Comparison of ENCODE assay signal across 13 mouse cellular contexts in the genomic region with DNA sequence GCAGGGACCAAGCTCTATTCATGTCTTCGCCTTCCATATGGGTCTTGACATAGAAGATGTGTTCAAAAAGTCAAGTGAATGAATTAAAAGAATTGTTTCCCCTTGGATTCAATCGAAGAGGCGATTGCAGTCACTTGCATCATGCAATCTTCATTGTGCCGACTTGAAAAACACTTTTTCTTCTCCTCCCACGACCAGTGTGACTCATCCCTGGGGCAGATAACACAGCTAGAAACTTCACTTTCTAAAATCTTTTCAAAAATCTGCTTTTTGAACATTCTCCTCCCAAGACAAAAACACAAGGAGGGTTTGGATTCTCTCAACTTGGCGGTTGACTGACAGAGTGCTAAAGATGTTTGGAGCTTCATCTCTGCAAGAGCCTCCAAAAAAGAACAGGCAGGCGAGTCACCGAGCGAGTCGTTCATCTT.
DNase-seq lines count a peak whose midpoint lies in the region; TF ChIP-seq lines count a peak whose summit lies in the region.
"Had no signal": no experiment of that assay in that cellular context is flagged by ENCODE, and none has a peak within 500 bp of the region (broad histone marks: within the 10 kb centered on the region; RNA-seq: fewer than 3 reads in every experiment).

No protein-coding gene starts in this region.

- peak overlapping the region; percentile 22; the same call in 1 of the 2 replicates for H3K4me3 ChIP-seq in testis, adult 2 months (ENCODE audit: control insufficient read depth, low read depth, low read length)
- H3K4me3 ChIP-seq in cortical plate, adult 2 months (ENCODE audit: insufficient read depth, low read length) = no peak overlapping the region
- no peak overlapping the region for H3K4me3 ChIP-seq in lung, adult 2 months (replicated peaks; ENCODE audit: extremely low read depth, low read depth, low read length)
- H3K4me3 ChIP-seq: embryonic facial prominence, embryonic 12.5 days; forebrain, embryonic 13.5 days had no signal

- DNase-seq in frontal cortex, postnatal 36 days (ENCODE audit: low spot score in 2 of 2) = peak; percentile 50 to 70
- no peak for DNase-seq in frontal cortex, postnatal 25 days (ENCODE audit: low spot score in 2 of 2)
- no peak for DNase-seq in testis, postnatal 14 days (ENCODE audit: low spot score)
- DNase-seq in thymus, postnatal 25 days = no peak
- no peak for DNase-seq in cerebellum, postnatal 4 days (ENCODE audit: low spot score in 2 of 2)
- DNase-seq in lung, adult 2 months = no peak
- DNase-seq: cerebellum, adult 9-11 months; liver; thymus, adult 2 months had no signal

- H3K27me3 ChIP-seq in testis, adult 2 months (ENCODE audit: control insufficient read depth, insufficient read depth, low read length) = no peaks in the 10 kb centered on the region

- no peak overlapping the region for H3K27ac ChIP-seq in testis, adult 2 months (ENCODE audit: control insufficient read depth, insufficient read depth, low read depth, low read length)
- H3K27ac ChIP-seq in cortical plate, adult 2 months (ENCODE audit: insufficient read depth, low read length) = peak overlapping the region; percentile 12; the same call in 1 of the 2 replicates
- H3K27ac ChIP-seq: embryonic facial prominence, embryonic 12.5 days; forebrain, embryonic 13.5 days had no signal

- H3K4me1 ChIP-seq in testis, adult 2 months (ENCODE audit: control insufficient read depth, insufficient read depth, low read length) = no peaks in the 10 kb centered on the region
- peaks cover 9% of the 10 kb centered on the region for H3K4me1 ChIP-seq in cortical plate, adult 2 months (ENCODE audit: control insufficient read depth, insufficient read depth, low read length)
- H3K4me1 ChIP-seq in lung, adult 2 months (ENCODE audit: control insufficient read depth, insufficient read depth, low read length) = no peaks in the 10 kb centered on the region

- H3K36me3 ChIP-seq in testis, adult 2 months (ENCODE audit: control insufficient read depth, insufficient read depth, low read length) = no peaks in the 10 kb centered on the region
- H3K36me3 ChIP-seq: embryonic facial prominence, embryonic 12.5 days had no signal

- 62% methylated on average over 10 of the region's 10 CpGs for WGBS in lung, adult 2 months

- no peak for TF ChIP-seq POLR2A in testis, adult 2 months (IDR thresholded peaks at IDR 0.05; ENCODE audit: control insufficient read depth, low read depth, low read length)
- no peak for TF ChIP-seq POLR2A in cortical plate, adult 2 months (IDR thresholded peaks at IDR 0.05; ENCODE audit: extremely low read depth, insufficient read depth, low read length)
- no peak for TF ChIP-seq POLR2A in lung, adult 2 months (IDR thresholded peaks at IDR 0.05; ENCODE audit: borderline replicate concordance, extremely low read depth, low read depth, low read length)

- TF ChIP-seq CTCF in testis, adult 2 months (IDR thresholded peaks at IDR 0.05; ENCODE audit: control insufficient read depth, insufficient read depth, insufficient replicate concordance, low read depth, low read length) = no peak
- no peak for TF ChIP-seq CTCF in cortical plate, adult 2 months (IDR thresholded peaks at IDR 0.05; ENCODE audit: extremely low read depth, insufficient read depth, low read length)
- TF ChIP-seq CTCF in lung, adult 2 months (IDR thresholded peaks at IDR 0.05; ENCODE audit: insufficient read depth, low read length) = no peak

Comparison
In these comparisons a context has a peak if more than half of its experiments do, and no peak if none do; other contexts are left out.
1. DNase-seq: peak in frontal cortex, postnatal 36 days (2 of 2); none in frontal cortex, postnatal 25 days (0 of 2), testis, postnatal 14 days (single experiment), thymus, postnatal 25 days (single experiment), cerebellum, postnatal 4 days (0 of 2) and lung, adult 2 months (single experiment).